Mouse (Mus musculus) small intestine, adult 2 months (tissue): ENCODE data around the gene Dyrk1b. TPM values are rescaled to one million over a fixed set of nuclear protein-coding genes. Genes with fewer than 3 reads are reported as not detected.

ENCODE experiments used
- H3K27ac ChIP-seq: fragments of 200-500 bp; 2 replicates; pipeline ENCODE4 v1.5.1; 2012; ENCODE audit warnings: low read depth, low read length, control low read depth, inconsistent platforms; ENCODE audit not compliant: insufficient read depth
- H3K27me3 ChIP-seq: fragments of 200-500 bp; 2 replicates; pipeline ENCODE4 v1.6.1; 2012; ENCODE audit warnings: mild to moderate bottlenecking, moderate library complexity, low read length, inconsistent platforms; ENCODE audit not compliant: control insufficient read depth, insufficient read depth
- H3K36me3 ChIP-seq: fragments of 200-500 bp; 2 replicates; pipeline ENCODE4 v1.6.1; 2012; ENCODE audit warnings: mild to moderate bottlenecking, low read length, control low read depth, inconsistent platforms; ENCODE audit not compliant: control insufficient read depth, insufficient read depth
- H3K4me1 ChIP-seq: fragments of 200-500 bp; 2 replicates; pipeline ENCODE4 v1.6.1; 2012; ENCODE audit warnings: low read length, inconsistent platforms, mixed read lengths; ENCODE audit not compliant: control insufficient read depth, insufficient read depth, insufficient read length
- H3K4me3 ChIP-seq: fragments of 200-500 bp; 2 replicates; pipeline ENCODE4 v1.5.1; 2012; ENCODE audit warnings: low read depth, mild to moderate bottlenecking, control low read depth, inconsistent platforms, low read length, moderate library complexity
- CTCF ChIP-seq: fragments of 200-500 bp; IDR thresholded peaks from 2 replicates; pipeline ENCODE4 v1.5.1; 2012; ENCODE audit warnings: low read depth, mild to moderate bottlenecking, control low read depth, inconsistent platforms, low read length, moderate library complexity, mixed read lengths; ENCODE audit not compliant: insufficient replicate concordance, insufficient read length; ENCODE audit errors: extremely low read depth
- POLR2A ChIP-seq: fragments of 200-500 bp; IDR thresholded peaks from 2 replicates; pipeline ENCODE4 v1.6.1; 2012; ENCODE audit warnings: low read depth, mild to moderate bottlenecking, control low read depth, inconsistent platforms, low read length, moderate library complexity
- WGBS: fragments of 180-500 bp; shearing (Covaris S2); methylation state at CpG from one replicate; pipeline ENCODE4 v1.1.7; 2018; 5-methylcytosine and 5-hydroxymethylcytosine counted together
- polyA plus RNA-seq: library from polyadenylated mRNA; depleted of rRNA; stranded (reverse); fragments of >200 nt; gene quantifications from 2 replicates; pipeline ENCODE4 v1.2.3, GENCODE M21; 2012

Dyrk1b gene
- polyA plus RNA-seq, 1 experiment: 58.6 TPM

DNA sequence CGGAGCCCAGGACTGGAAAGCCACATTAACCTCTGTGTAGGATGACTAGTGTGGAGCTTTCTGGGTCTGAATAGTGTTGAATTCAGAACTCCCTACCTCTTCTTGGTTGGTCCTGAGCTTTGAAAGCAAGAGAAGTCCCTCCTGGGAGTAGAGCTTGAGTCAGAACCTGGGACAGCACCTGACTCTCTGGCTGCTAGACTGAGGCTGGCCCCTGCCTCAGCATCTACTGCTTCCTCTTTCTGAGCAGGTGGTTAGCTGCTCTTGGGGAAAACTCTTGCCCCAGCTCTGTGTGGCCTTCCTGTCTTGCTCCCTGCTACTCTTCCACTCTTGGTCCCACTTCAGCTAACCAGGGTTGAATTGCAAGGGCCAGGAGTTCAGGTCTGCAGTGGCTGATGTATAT is 12.6 kb downstream of the Dyrk1b start:
- WGBS: 94% methylated on average over 1 of the region's 1 CpGs
- TF ChIP-seq CTCF: no peak
- TF ChIP-seq POLR2A: no peak
- no peaks in the 10 kb centered on the region for H3K27me3 ChIP-seq

DNA sequence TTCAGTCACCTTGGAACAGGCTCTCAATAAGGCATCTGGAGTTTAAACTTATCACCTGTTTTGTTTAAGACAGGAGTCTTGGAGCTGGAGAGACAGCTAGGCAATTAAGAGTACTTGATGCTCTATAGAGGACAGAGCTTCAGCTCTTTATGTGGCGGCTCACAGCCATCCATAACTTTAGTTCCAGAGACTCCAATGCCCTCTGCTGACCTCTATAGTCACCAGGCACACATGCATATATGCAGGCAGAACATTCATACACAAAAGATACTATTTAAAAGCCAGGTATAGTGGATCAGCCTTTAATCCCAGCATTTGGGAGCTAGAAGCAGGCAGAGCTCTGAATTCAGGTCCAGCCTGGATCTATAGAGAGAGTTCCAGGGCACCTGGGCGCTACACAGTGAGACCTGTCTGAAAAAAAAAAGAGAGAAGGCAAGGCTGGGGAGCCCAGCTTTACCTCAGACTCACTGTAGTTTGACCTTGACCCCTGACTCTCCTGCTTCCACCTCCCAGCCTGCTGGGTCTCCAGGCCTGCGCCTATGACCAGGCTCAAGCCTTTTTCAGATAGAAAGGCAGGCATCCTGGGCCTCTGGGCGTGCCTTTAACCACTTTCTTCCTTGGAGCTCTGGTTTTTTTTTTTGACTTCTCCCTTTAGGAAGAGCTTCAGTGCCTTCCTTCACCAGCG is 16.3 kb downstream of the Dyrk1b start:
- Histone ChIP-seq H3K27me3 (no peaks in the 10 kb centered on the region), H3K4me1 (no peaks in the 10 kb centered on the region), H3K27ac (no peak overlapping the region), H3K4me3 (no peak overlapping the region), H3K36me3 (no peaks in the 10 kb centered on the region)
- WGBS: 82% methylated on average over 5 of the region's 5 CpGs
- TF ChIP-seq CTCF: no peak
- no peak for TF ChIP-seq POLR2A

More for the DNA sequence above, 12.6 kb downstream of the Dyrk1b start:
- Histone ChIP-seq H3K36me3 (peaks cover 11% of the 10 kb centered on the region), H3K4me1 (no peaks in the 10 kb centered on the region), H3K4me3 (no peak overlapping the region), H3K27ac (no peak overlapping the region)

DNA sequence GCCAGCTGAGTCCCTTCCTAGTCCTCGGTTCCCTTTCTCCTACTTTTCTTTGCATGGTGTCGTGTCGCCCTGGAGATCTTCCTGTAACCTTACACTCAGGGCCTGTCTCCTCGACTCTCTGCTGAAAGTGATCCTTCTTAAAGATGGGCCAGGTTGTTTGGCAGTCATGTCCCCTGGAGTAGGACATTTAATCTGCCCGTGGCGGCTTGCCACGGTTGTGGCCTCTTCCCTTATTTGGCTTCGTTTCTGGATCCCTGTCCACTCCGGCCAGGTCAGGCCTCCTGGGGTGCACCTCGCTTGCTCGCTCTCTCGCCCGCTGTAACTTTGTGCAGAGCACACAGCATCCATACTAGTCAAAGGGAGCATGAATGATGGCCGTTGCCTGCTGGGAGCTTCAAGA is 17.3 kb downstream of the Dyrk1b start:
- 80% methylated on average over 14 of the region's 14 CpGs for WGBS
- TF ChIP-seq CTCF: no peak
- TF ChIP-seq POLR2A: no peak
- H3K27me3 ChIP-seq: no peaks in the 10 kb centered on the region

DNA sequence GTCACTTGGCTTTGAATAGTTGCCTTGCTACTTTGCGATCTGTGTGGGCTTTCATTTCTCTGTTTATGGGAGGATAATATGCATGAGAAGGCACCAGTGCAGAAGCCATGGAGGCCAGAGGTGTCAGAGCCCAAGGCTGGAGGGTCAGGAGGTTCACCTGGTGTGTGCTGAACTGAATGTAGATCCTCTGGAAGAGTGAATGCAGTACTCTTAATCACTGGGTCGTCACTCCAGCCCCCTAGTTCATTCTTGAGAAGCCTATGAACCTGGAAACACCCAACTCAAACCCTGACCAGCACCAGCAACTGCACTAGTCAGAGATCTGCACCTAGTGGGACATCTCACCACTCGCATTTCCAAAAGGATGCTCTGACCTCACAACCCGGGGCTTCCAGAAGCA is 19.8 kb downstream of the Dyrk1b start:
- WGBS: 67% methylated on average over 4 of the region's 4 CpGs
- Histone ChIP-seq H3K27ac (no peak overlapping the region), H3K27me3 (no peaks in the 10 kb centered on the region), H3K36me3 (no peaks in the 10 kb centered on the region), H3K4me3 (no peak overlapping the region), H3K4me1 (no peaks in the 10 kb centered on the region)
- TF ChIP-seq CTCF (no peak), POLR2A (no peak)

More for the DNA sequence above, 17.3 kb downstream of the Dyrk1b start:
- Histone ChIP-seq H3K4me1 (no peaks in the 10 kb centered on the region), H3K4me3 (no peak overlapping the region), H3K36me3 (no peaks in the 10 kb centered on the region), H3K27ac (no peak overlapping the region)

DNA sequence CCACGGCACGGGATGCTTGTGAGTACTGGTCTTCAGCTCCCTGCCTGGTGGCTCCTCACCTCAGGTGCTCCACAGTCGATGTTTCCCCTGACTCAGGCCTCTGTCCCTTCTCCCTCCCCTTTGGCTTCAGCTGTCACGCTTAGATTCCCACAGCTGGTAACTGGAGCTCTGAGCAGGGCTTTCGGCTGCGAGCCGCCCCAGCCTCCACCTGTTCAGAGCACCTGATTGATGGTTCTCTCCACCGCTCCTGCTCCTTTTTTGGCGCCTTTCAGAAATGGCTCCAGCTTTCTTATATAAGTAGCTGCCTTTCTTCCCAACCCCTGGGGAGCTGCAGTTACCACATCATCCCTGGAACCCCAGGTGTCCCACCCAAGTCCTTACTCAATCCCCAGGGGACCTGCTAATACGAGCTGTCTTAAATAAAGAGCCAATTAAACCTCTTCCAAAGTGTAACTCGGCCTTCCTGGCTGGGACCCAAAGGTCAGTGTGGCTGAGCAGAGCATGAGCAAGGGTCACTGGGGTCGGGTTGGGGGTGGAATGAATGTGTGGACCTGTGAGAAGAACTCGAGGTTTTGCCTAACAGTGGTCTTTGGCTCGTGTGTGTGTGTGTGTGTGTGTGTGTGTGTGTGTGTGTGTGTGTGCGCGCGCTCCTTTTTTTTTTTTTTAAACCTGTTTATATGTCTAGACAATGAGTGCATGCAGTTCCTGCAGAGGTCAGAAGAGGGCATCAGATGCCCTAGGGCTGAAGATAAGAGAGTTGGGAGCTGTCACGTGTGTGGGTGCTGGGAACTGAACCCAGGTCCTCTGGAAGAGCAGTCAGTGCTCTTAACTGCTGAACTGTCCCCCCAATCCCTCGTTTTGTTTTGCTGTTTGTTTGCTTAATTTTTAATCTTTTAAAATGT is 24.2 kb downstream of the Dyrk1b start:
- H3K27ac ChIP-seq: no peak overlapping the region
- no peaks in the 10 kb centered on the region for H3K27me3 ChIP-seq
- H3K4me1 ChIP-seq: no peaks in the 10 kb centered on the region
- WGBS: 48% methylated on average over 19 of the region's 19 CpGs
- TF ChIP-seq POLR2A (no peak), CTCF (no peak)
- H3K36me3 ChIP-seq: no peaks in the 10 kb centered on the region
- no peak overlapping the region for H3K4me3 ChIP-seq

DNA sequence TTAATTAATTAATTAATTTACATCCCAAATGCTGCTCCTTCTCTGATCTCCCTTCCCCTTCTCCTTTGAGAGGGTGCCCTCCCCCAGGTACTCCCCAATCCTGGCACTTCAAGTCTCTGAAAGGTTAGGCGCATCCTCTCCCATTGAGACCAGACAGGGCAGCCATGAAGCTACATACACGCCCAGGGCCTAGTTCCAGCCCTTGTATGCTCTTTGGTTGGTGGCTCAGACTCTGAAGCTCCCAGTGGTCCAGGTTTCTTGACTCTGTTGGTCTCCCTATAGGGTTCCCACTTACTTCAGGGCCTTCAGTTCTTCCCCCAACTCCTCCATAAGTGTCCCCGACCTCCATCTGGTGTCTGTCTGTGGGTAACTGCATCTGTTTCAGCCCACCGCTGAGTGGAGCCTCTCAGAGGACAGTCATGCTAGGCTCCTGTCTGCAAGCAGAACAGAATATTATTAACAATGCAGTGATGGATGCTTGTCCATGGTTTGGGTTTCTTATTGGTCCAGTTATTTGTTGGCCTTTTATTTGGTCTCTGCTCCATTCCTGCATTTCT is 26.9 kb downstream of the Dyrk1b start:
- 68% methylated on average over 4 of the region's 4 CpGs for WGBS
- Histone ChIP-seq H3K27me3 (no peaks in the 10 kb centered on the region), H3K4me3 (no peak overlapping the region), H3K27ac (no peak overlapping the region), H3K36me3 (no peaks in the 10 kb centered on the region), H3K4me1 (no peaks in the 10 kb centered on the region)
- no peak for TF ChIP-seq POLR2A
- TF ChIP-seq CTCF: no peak
